Mouse (Mus musculus) midbrain, embryonic 15.5 days (tissue): ENCODE data around the gene Eif3b. TPM values are rescaled to one million over a fixed set of nuclear protein-coding genes. Genes with fewer than 3 reads are reported as not detected.
A peak's percentile ranks its signal among the peaks of the same experiment; 100 is the strongest.

Experiments used
- ATAC-seq: fragments of 200-750 bp; cut with Nextera tagmentation; replicated peaks from 2 replicates; pipeline ENCODE4 v1.8.0; 2017; ENCODE audit warnings: moderate TSS enrichment
- H3K27ac ChIP-seq: fragments of 300-500 bp; sonication (generic); 2 replicates; pipeline ENCODE4 v1.5.1; 2015; ENCODE audit warnings: mild to moderate bottlenecking, inconsistent platforms
- H3K27me3 ChIP-seq: fragments of 300-500 bp; sonication (generic); replicated peaks from 2 replicates; pipeline ENCODE4 v1.6.1; 2015; ENCODE audit warnings: inconsistent platforms
- H3K36me3 ChIP-seq: fragments of 300-500 bp; sonication (generic); replicated peaks from 2 replicates; pipeline ENCODE4 v1.6.1; 2015; ENCODE audit warnings: inconsistent platforms
- H3K4me1 ChIP-seq: fragments of 300-500 bp; sonication (generic); 2 replicates; pipeline ENCODE4 v1.6.1; 2015; ENCODE audit warnings: inconsistent platforms
- H3K4me2 ChIP-seq: fragments of 300-500 bp; sonication (generic); 2 replicates; pipeline ENCODE4 v1.6.1; 2015; ENCODE audit warnings: inconsistent platforms, mild to moderate bottlenecking, moderate library complexity
- H3K4me3 ChIP-seq: fragments of 300-500 bp; sonication (generic); 2 replicates; pipeline ENCODE4 v1.5.1; 2015; ENCODE audit warnings: mild to moderate bottlenecking, inconsistent platforms
- H3K9ac ChIP-seq: fragments of 300-500 bp; sonication (generic); 2 replicates; pipeline ENCODE4 v1.6.1; 2015; ENCODE audit warnings: mild to moderate bottlenecking, inconsistent platforms
- H3K9me3 ChIP-seq: fragments of 300-500 bp; sonication (generic); 2 replicates; pipeline ENCODE4 v1.6.1; 2016; ENCODE audit warnings: inconsistent platforms
- WGBS: fragments of 180-500 bp; shearing (Covaris S2); methylation state at CpG from one replicate; pipeline ENCODE4 v1.1.7; 2015; ENCODE audit warnings: mixed read lengths; 5-methylcytosine and 5-hydroxymethylcytosine counted together
- polyA plus RNA-seq: library from polyadenylated mRNA; unstranded; fragments of >200 nt; fragmentation: Nextera tagmentation; extraction: Ambion mirVana; gene quantifications from 2 replicates; pipeline ENCODE4 v1.2.1, GENCODE M21; 2015

Gene Eif3b
- polyA plus RNA-seq = 78.4 and 91.4 TPM in 2 replicates

GRCm38 (mm10) chr5:140418489-140419441, at the start of gene Eif3b:
TSS of gene Eif3b (plus strand) at chr5:140419328.
- WGBS = under 1% methylated on average over 65 of the region's 65 CpGs
- H3K9me3 ChIP-seq = no peaks in the 10 kb centered on the region
- peak within 1 kb of the TSS; percentile 94 for H3K27ac ChIP-seq
- H3K27me3 ChIP-seq = no peaks in the 10 kb centered on the region
- peak within 1 kb of the TSS; percentile 87 for H3K9ac ChIP-seq
- peak within 1 kb of the TSS; percentile 80 for H3K4me3 ChIP-seq
- ATAC-seq = peak; percentile 93
- peaks cover 29% of the 10 kb centered on the region for H3K4me1 ChIP-seq
- H3K4me2 ChIP-seq = peak within 1 kb of the TSS; percentile 82
- H3K36me3 ChIP-seq = no peaks in the 10 kb centered on the region

GRCm38 (mm10) chr5:140369466-140369865, 49.7 kb upstream of the Eif3b start:
- H3K4me3 ChIP-seq = no peak overlapping the region
- no peak overlapping the region for H3K9ac ChIP-seq
- no peak overlapping the region for H3K27ac ChIP-seq
- H3K4me2 ChIP-seq = no peak overlapping the region
- H3K27me3 ChIP-seq = no peaks in the 10 kb centered on the region
- WGBS = 92% methylated on average over 2 of the region's 2 CpGs
- no peaks in the 10 kb centered on the region for H3K36me3 ChIP-seq
- ATAC-seq = no peak
- H3K4me1 ChIP-seq = 0 out of 2 replicates have a peak, but pooled peaks cover 2% of the 10 kb centered on the region
- no peaks in the 10 kb centered on the region for H3K9me3 ChIP-seq

GRCm38 (mm10) chr5:140370446-140371254, 48.5 kb upstream of the Eif3b start:
- 0 out of 2 replicates have a peak, but pooled peaks cover 3% of the 10 kb centered on the region for H3K4me1 ChIP-seq
- H3K27me3 ChIP-seq = no peaks in the 10 kb centered on the region
- WGBS = 87% methylated on average over 6 of the region's 6 CpGs
- no peaks in the 10 kb centered on the region for H3K36me3 ChIP-seq
- ATAC-seq = no peak
- no peak overlapping the region for H3K9ac ChIP-seq
- H3K9me3 ChIP-seq = no peaks in the 10 kb centered on the region
- no peak overlapping the region for H3K4me2 ChIP-seq
- H3K4me3 ChIP-seq = no peak overlapping the region
- no peak overlapping the region for H3K27ac ChIP-seq

GRCm38 (mm10) chr5:140371671-140372070, 47.5 kb upstream of the Eif3b start:
- Histone ChIP-seq H3K27ac (no peak overlapping the region), H3K9ac (no peak overlapping the region), H3K4me1 (0 out of 2 replicates have a peak, but pooled peaks cover 3% of the 10 kb centered on the region), H3K4me3 (no peak overlapping the region), H3K4me2 (no peak overlapping the region), H3K36me3 (no peaks in the 10 kb centered on the region), H3K9me3 (no peaks in the 10 kb centered on the region), H3K27me3 (no peaks in the 10 kb centered on the region)
- WGBS = 94% methylated on average over 3 of the region's 3 CpGs
- no peak for ATAC-seq

GRCm38 (mm10) chr5:140373711-140374110, 45.4 kb upstream of the Eif3b start:
- H3K9me3 ChIP-seq = no peaks in the 10 kb centered on the region
- no peak overlapping the region for H3K4me2 ChIP-seq
- H3K4me1 ChIP-seq = 0 out of 2 replicates have a peak, but pooled peaks cover 3% of the 10 kb centered on the region
- no peak overlapping the region for H3K9ac ChIP-seq
- WGBS = 87% methylated on average over 2 of the region's 2 CpGs
- no peak overlapping the region for H3K27ac ChIP-seq
- ATAC-seq = no peak
- H3K36me3 ChIP-seq = no peaks in the 10 kb centered on the region
- H3K27me3 ChIP-seq = no peaks in the 10 kb centered on the region
- no peak overlapping the region for H3K4me3 ChIP-seq

- Histone ChIP-seq H3K9me3 (no peaks in the 10 kb centered on the region), H3K36me3 (no peaks in the 10 kb centered on the region), H3K4me1 (0 out of 2 replicates have a peak, but pooled peaks cover 3% of the 10 kb centered on the region), H3K4me2 (no peak overlapping the region), H3K27ac (no peak overlapping the region), H3K4me3 (no peak overlapping the region), H3K9ac (no peak overlapping the region), H3K27me3 (no peaks in the 10 kb centered on the region)
- WGBS = 50% methylated on average over 3 of the region's 3 CpGs
- no peak for ATAC-seq
Measured at GRCm38 (mm10) chr5:140374226-140374625, 44.9 kb upstream of the Eif3b start.

GRCm38 (mm10) chr5:140375249-140375829, 43.8 kb upstream of the Eif3b start:
- Histone ChIP-seq H3K36me3 (no peaks in the 10 kb centered on the region), H3K4me3 (no peak overlapping the region), H3K4me1 (0 out of 2 replicates have a peak, but pooled peaks cover 3% of the 10 kb centered on the region), H3K4me2 (no peak overlapping the region), H3K9ac (no peak overlapping the region), H3K9me3 (no peaks in the 10 kb centered on the region), H3K27me3 (no peaks in the 10 kb centered on the region), H3K27ac (no peak overlapping the region)
- ATAC-seq = no peak
- 89% methylated on average over 4 of the region's 4 CpGs for WGBS

GRCm38 (mm10) chr5:140378121-140378853, 40.8 kb upstream of the Eif3b start:
- H3K4me2 ChIP-seq = no peak overlapping the region
- no peak for ATAC-seq
- WGBS = 97% methylated on average over 6 of the region's 6 CpGs
- H3K9ac ChIP-seq = no peak overlapping the region
- no peak overlapping the region for H3K4me3 ChIP-seq
- H3K4me1 ChIP-seq = 0 out of 2 replicates have a peak, but pooled peaks cover 3% of the 10 kb centered on the region
- no peaks in the 10 kb centered on the region for H3K36me3 ChIP-seq
- no peak overlapping the region for H3K27ac ChIP-seq
- H3K27me3 ChIP-seq = no peaks in the 10 kb centered on the region
- H3K9me3 ChIP-seq = no peaks in the 10 kb centered on the region

GRCm38 (mm10) chr5:140379299-140379698, 39.8 kb upstream of the Eif3b start:
- no peak for ATAC-seq

GRCm38 (mm10) chr5:140381156-140381555, 38.0 kb upstream of the Eif3b start:
- H3K36me3 ChIP-seq = no peaks in the 10 kb centered on the region
- H3K4me3 ChIP-seq = no peak overlapping the region
- no peak overlapping the region for H3K27ac ChIP-seq
- no peak overlapping the region for H3K9ac ChIP-seq
- WGBS = 89% methylated on average over 7 of the region's 7 CpGs
- no peaks in the 10 kb centered on the region for H3K27me3 ChIP-seq
- no peak overlapping the region for H3K4me2 ChIP-seq
- H3K4me1 ChIP-seq = no peaks in the 10 kb centered on the region
- no peak for ATAC-seq
- no peaks in the 10 kb centered on the region for H3K9me3 ChIP-seq

More at GRCm38 (mm10) chr5:140379299-140379698, 39.8 kb upstream of the Eif3b start:
- WGBS = 74% methylated on average over 6 of the region's 6 CpGs
- Histone ChIP-seq H3K27ac (no peak overlapping the region), H3K27me3 (no peaks in the 10 kb centered on the region), H3K36me3 (no peaks in the 10 kb centered on the region), H3K4me3 (no peak overlapping the region), H3K4me2 (no peak overlapping the region), H3K9ac (no peak overlapping the region), H3K4me1 (0 out of 2 replicates have a peak, but pooled peaks cover 2% of the 10 kb centered on the region), H3K9me3 (no peaks in the 10 kb centered on the region)

- WGBS = 95% methylated on average over 6 of the region's 6 CpGs
- ATAC-seq = no peak
- H3K36me3 ChIP-seq = no peaks in the 10 kb centered on the region
- no peak overlapping the region for H3K4me3 ChIP-seq
- H3K9me3 ChIP-seq = no peaks in the 10 kb centered on the region
- no peak overlapping the region for H3K4me2 ChIP-seq
- no peaks in the 10 kb centered on the region for H3K27me3 ChIP-seq
- H3K9ac ChIP-seq = no peak overlapping the region
- no peak overlapping the region for H3K27ac ChIP-seq
- H3K4me1 ChIP-seq = peaks cover 12% of the 10 kb centered on the region
Measured at GRCm38 (mm10) chr5:140382688-140383087, 36.4 kb upstream of the Eif3b start.
